Mouse (Mus musculus) bone marrow macrophage, adult 2 months (primary cell): Measurements from ENCODE around the gene Bcas1.

Experiments
- CTCF ChIP-seq: IDR thresholded peaks from 2 replicates; pipeline ENCODE4 v1.5.1; 2012; ENCODE audit warnings: low read depth, mild to moderate bottlenecking, low read length, moderate library complexity
- POLR2A ChIP-seq: IDR thresholded peaks from 2 replicates; pipeline ENCODE4 v1.6.1; 2012; ENCODE audit warnings: mild to moderate bottlenecking, low read depth, low read length, borderline replicate concordance

DNA sequence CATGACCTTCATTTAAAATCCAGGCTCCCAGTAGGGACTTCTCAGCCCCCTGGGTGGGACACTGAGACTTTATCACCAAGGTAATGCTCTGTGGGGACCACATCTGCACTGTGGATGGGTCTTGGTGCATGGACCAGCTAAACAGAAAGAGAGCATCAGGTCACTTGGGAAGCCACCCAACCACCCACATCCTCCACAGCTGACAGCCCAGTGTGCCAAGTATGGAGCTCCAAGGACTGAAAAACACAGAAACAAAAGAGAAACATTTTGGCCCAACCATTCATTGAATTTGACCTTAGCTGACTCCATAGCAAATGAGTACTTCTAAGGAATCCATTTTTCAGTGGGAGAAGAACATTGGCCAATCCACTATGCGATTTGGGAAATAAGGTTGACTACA is 42.1 kb downstream of the Bcas1 start:
- TF ChIP-seq CTCF, result no peak
- TF ChIP-seq POLR2A, result no peak
